Mouse (Mus musculus) bone marrow macrophage, adult 2 months (primary cell): ENCODE data around the gene Egfr.

ENCODE experiments used
- CTCF ChIP-seq: IDR thresholded peaks from 2 replicates; pipeline ENCODE4 v1.5.1; 2012; ENCODE audit warnings: low read depth, mild to moderate bottlenecking, low read length, moderate library complexity
- POLR2A ChIP-seq: IDR thresholded peaks from 2 replicates; pipeline ENCODE4 v1.6.1; 2012; ENCODE audit warnings: mild to moderate bottlenecking, low read depth, low read length, borderline replicate concordance

GRCm38 (mm10) chr11:16783926-16784659 lies 32.1 kb downstream of the Egfr start:
- TF ChIP-seq CTCF (no peak), POLR2A (no peak)
